Mouse (Mus musculus) limb, embryonic 15.5 days (tissue): Measurements from ENCODE around the gene Trib3. TPM values are rescaled to one million over a fixed set of nuclear protein-coding genes. Genes with fewer than 3 reads are reported as not detected.
"Not testable (repeated sequence)": the region's sequence is repeated elsewhere in the genome, so short reads cannot be mapped to it uniquely, and the experiment has no call there.

Experiments used
- ATAC-seq: fragments of 200-750 bp; cut with Nextera tagmentation; 2 replicates; pipeline ENCODE4 v1.8.0; 2017; ENCODE audit warnings: low read depth, moderate TSS enrichment; ENCODE audit not compliant: insufficient number of reproducible peaks, low FRiP score, low TSS enrichment
- H3K27ac ChIP-seq: fragments of 300-500 bp; sonication (generic); 2 replicates; pipeline ENCODE4 v1.5.1; 2015; ENCODE audit warnings: moderate library complexity, mild to moderate bottlenecking, inconsistent platforms
- H3K27me3 ChIP-seq: fragments of 300-500 bp; sonication (generic); 2 replicates; pipeline ENCODE4 v1.6.1; 2015; ENCODE audit warnings: inconsistent platforms
- H3K36me3 ChIP-seq: fragments of 300-500 bp; sonication (generic); 2 replicates; pipeline ENCODE4 v1.6.1; 2015; ENCODE audit warnings: inconsistent platforms
- H3K4me1 ChIP-seq: fragments of 300-500 bp; sonication (generic); 2 replicates; pipeline ENCODE4 v1.6.1; 2015; ENCODE audit warnings: inconsistent platforms
- H3K4me2 ChIP-seq: fragments of 300-500 bp; sonication (generic); 2 replicates; pipeline ENCODE4 v1.6.1; 2015; ENCODE audit warnings: mild to moderate bottlenecking, inconsistent platforms
- H3K4me3 ChIP-seq: fragments of 300-500 bp; sonication (generic); 2 replicates; pipeline ENCODE4 v1.5.1; 2015; ENCODE audit warnings: mild to moderate bottlenecking, inconsistent platforms
- H3K9ac ChIP-seq: fragments of 300-500 bp; sonication (generic); 2 replicates; pipeline ENCODE4 v1.6.1; 2015; ENCODE audit warnings: inconsistent platforms
- H3K9me3 ChIP-seq: fragments of 300-500 bp; sonication (generic); 2 replicates; pipeline ENCODE4 v1.6.1; 2016; ENCODE audit warnings: inconsistent platforms
- WGBS: fragments of 180-500 bp; shearing (Covaris S2); methylation state at CpG from one replicate; pipeline ENCODE4 v1.1.7; 2015; 5-methylcytosine and 5-hydroxymethylcytosine counted together
- polyA plus RNA-seq: library from polyadenylated mRNA; unstranded; fragments of >200 nt; fragmentation: Nextera tagmentation; extraction: Ambion mirVana; gene quantifications from 2 replicates; pipeline ENCODE4 v1.2.1, GENCODE M21; 2015

The Trib3 gene
- polyA plus RNA-seq, 1 experiment from 2014 or later: 2.9 TPM

DNA sequence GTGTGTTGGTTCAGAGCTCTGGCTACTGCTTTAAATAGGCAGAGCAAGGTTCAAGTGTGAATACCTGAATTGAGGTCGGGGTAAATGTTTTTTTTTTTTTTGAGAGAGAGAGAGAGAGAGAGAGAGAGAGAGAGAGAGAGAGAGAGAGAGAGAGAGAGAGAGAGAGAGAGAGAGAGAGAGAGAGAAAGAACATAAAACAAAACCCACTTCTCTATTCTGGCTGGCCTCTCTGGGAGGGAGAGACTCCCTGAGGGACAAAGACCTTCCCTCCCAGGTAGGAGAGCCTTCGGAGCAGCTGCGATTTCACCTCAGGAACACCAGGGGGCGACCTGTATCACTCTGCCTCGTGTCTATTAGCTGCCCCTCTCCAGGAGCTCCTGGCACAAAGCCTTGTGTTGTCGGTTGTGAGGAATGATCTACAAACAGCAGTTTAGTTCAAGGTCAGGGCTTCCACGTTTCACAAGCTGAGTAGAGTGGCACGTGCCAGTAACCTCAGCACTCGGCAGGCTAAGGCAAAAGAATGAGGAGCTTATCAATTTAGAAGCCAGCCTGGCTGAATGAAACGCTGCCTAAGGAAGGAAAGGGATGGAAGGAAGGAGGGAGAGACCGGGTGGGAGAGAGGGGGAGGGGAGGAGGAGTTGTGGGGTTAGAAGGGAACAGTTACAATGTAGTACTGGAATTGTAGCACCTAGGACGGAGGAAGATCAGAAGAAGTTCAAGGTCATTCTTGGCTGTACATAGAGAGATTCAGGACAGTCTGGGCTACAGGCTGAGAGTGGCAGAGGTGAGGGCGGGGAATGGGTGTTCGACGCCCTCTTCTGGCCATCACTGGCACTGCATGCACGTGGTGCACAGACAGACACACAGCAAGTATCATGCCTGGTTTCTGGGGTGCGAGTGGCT, 19.7 kb upstream of the Trib3 start:
- Histone ChIP-seq H3K9me3 (no peaks in the 10 kb centered on the region), H3K9ac (no peak overlapping the region), H3K4me3 (peak overlapping the region; percentile 23), H3K36me3 (no peaks in the 10 kb centered on the region), H3K27ac (no peak overlapping the region), H3K27me3 (no peaks in the 10 kb centered on the region), H3K4me1 (peaks cover 7% of the 10 kb centered on the region; the same call in 1 of the 2 replicates), H3K4me2 (peak overlapping the region; percentile 47)
- ATAC-seq: peak; percentile 36; the same call in 1 of the 2 replicates
- 10% methylated on average over 17 of the region's 17 CpGs for WGBS

DNA sequence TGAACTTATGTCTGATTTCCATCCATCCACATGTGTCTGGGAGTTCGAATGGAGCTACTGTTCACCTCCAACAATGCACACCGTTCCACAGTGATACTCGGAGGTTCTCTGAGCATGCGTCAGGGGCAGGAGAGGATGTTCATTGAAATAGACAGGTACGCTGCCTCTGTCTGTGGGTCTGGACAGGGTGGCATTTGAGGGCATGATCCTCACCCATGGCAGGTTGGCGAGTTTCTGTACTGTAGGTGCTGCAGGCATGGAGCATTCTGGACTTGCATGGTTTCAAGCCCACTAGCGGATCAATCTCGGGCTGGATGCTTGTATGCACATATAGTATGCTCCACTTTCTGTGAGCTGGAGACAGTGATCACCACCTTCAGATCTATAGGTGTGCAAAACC, 17.4 kb upstream of the Trib3 start:
- no peak overlapping the region for H3K27ac ChIP-seq
- H3K4me1 ChIP-seq: peaks cover 7% of the 10 kb centered on the region; the same call in 1 of the 2 replicates
- no peaks in the 10 kb centered on the region for H3K36me3 ChIP-seq
- no peak overlapping the region for H3K4me3 ChIP-seq
- 86% methylated on average over 8 of the region's 8 CpGs for WGBS
- no peak overlapping the region for H3K4me2 ChIP-seq
- H3K27me3 ChIP-seq: no peaks in the 10 kb centered on the region
- no peak for ATAC-seq
- H3K9ac ChIP-seq: no peak overlapping the region
- no peaks in the 10 kb centered on the region for H3K9me3 ChIP-seq

DNA sequence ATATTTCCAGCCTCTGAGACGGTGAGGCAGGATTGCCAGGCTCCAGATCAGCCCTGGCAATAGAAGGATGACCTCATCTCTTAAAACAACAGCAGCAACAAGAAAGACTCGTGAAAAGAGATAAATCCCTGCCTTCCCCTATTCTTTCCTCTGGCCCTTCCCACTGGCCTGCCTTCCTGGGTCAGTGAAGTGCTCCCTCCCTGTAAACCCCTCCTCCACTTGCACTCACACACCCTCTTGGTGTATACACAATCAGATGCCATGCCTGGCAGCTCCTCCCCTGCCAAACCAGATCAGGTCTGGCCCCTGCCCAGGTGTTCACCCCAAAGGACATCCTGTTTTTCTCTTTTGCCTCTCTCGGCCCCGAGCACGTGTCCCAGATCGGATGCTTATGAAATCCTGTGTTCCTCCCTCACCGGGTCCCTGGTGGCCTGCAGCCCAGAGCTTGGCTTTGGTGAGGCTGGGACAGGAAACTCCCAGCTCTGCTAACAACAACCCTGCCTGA, 16.5 kb upstream of the Trib3 start:
- no peak for ATAC-seq
- no peaks in the 10 kb centered on the region for H3K36me3 ChIP-seq
- no peak overlapping the region for H3K4me3 ChIP-seq
- H3K9me3 ChIP-seq: no peaks in the 10 kb centered on the region
- H3K27me3 ChIP-seq: no peaks in the 10 kb centered on the region
- no peak overlapping the region for H3K4me2 ChIP-seq
- H3K9ac ChIP-seq: no peak overlapping the region
- 33% methylated on average over 7 of the region's 7 CpGs for WGBS
- H3K27ac ChIP-seq: no peak overlapping the region
- H3K4me1 ChIP-seq: peaks cover 7% of the 10 kb centered on the region; the same call in 1 of the 2 replicates

DNA sequence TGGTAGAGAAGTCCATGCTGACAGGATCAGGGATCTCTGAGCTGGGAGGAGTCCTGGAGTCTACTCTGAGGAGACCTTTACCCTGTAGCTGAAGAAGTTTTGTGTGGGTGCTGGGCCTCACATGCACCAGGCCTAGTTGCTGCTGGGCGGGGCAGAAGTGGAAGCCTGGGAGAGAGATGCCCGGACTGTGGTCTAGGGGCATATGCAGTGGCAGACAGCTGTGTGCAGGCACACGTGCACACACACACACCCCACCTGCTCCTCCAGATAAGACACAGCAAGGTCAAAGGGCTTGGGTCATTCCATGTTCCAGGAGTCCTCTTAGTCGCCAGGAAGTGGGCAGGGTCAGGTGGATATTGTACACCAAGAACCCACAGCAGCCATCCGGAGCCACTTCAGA, 15.8 kb upstream of the Trib3 start:
- no peak overlapping the region for H3K9ac ChIP-seq
- no peak for ATAC-seq
- H3K27ac ChIP-seq: no peak overlapping the region
- 66% methylated on average over 5 of the region's 5 CpGs for WGBS
- H3K9me3 ChIP-seq: no peaks in the 10 kb centered on the region
- peaks cover 7% of the 10 kb centered on the region; the same call in 1 of the 2 replicates for H3K4me1 ChIP-seq
- no peaks in the 10 kb centered on the region for H3K27me3 ChIP-seq
- no peak overlapping the region for H3K4me2 ChIP-seq
- H3K36me3 ChIP-seq: no peaks in the 10 kb centered on the region
- H3K4me3 ChIP-seq: no peak overlapping the region

DNA sequence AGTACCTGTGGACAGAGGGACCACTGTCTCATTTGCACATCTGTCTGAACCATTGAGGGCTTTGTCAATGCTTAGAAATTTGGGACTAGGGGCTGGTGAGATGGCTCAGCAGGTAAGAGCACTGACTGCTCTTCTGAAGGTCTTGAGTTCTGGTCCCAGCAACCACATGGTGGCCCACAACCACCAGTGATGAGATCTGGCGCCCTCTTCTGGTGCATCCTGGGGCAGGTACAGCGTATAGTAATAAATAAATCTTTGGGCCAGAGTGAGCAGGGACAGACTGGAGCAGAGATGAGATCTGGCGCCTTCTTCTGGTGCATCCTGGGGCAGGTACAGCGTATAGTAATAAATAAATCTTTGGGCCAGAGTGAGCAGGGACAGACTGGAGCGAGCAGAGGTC, 15.1 kb upstream of the Trib3 start:
- not testable (repeated sequence) for H3K27me3 ChIP-seq, H3K4me3 ChIP-seq, H3K9me3 ChIP-seq, ATAC-seq, H3K9ac ChIP-seq, H3K27ac ChIP-seq, H3K36me3 ChIP-seq, H3K4me1 ChIP-seq, H3K4me2 ChIP-seq
- WGBS: 77% methylated on average over 5 of the region's 5 CpGs

DNA sequence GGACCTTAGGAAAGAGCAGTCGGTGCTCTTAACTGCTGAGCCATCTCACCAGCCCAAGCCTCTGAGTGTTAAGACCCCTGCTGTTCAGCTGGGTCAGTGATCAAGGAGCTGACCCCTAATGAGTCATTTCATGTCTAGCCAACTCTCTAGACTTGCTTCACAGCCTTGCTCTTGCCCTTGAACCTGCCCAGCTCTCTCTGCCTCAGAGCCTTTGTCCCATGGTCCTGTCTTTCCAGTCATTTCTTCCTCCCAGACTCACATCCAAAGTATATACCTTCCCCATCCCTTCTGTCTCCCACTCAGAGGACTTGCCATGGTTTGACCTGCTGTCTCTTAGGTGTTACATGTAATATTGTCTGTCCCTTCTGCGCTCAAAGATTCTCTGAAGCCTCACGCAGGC, 13.4 kb upstream of the Trib3 start:
- Histone ChIP-seq H3K9ac (no peak overlapping the region), H3K27me3 (no peaks in the 10 kb centered on the region), H3K4me3 (no peak overlapping the region), H3K27ac (no peak overlapping the region), H3K9me3 (no peaks in the 10 kb centered on the region), H3K4me1 (no peaks in the 10 kb centered on the region), H3K36me3 (no peaks in the 10 kb centered on the region), H3K4me2 (no peak overlapping the region)
- WGBS: 84% methylated on average over 3 of the region's 3 CpGs
- ATAC-seq: no peak

DNA sequence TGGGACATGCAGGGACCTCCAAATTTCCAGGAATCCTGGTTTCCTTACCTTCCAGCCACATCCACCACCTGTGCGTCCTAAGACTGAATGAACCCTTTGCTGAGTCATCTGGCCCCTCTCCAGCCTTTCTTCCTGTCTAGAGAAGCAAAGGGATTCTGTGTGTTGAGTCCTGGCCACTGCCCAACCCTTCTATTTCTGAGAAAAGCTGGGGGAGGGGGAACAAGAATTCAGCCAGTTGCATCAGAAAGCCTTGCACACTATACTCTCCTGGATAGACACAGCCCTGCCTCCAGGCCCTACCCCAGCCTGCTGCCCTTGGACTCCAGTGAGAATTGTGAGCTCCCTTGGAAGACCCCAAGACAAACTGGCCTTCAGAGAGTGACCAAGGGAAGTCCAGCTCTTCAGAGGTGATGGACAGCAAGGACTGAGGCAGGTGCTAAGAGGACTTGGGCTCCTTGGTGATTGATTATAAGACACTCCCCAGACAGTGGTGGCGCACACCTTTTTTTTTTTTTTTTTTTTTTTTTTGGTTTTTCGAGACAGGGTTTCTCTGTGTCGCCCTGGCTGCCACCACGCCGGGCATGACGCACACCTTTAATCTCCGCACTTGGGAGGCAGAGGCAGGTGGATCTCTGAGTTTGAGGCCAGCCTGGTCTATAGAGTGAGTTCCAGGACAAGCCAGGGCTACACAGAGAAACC, 6.2 kb upstream of the Trib3 start:
- 81% methylated on average over 8 of the region's 8 CpGs for WGBS
- no peak overlapping the region for H3K9ac ChIP-seq

DNA sequence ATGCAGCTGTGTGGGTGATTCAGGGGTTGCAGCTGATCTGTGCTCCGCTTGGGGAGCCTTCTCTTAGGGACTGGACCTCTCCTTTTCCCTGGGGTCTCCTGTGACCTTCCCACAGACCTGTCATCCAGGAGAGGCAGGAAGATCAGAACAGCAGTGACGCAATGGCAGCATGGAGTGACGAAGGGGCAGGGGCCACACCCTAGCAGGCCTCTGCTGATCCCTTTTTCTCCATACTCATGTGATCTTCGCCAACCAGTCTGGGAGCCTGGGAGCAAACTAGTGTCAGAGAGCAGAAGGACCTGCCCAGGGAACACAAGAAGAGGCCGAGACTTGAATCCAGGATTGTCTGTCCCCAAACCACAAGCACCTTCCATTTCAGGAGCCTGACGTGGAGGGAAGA, 5.4 kb upstream of the Trib3 start:
- no peak for ATAC-seq
- Histone ChIP-seq H3K27me3 (no peaks in the 10 kb centered on the region), H3K4me3 (no peak overlapping the region), H3K4me2 (no peak overlapping the region), H3K4me1 (peaks cover 10% of the 10 kb centered on the region), H3K27ac (no peak overlapping the region), H3K36me3 (no peaks in the 10 kb centered on the region), H3K9ac (no peak overlapping the region), H3K9me3 (no peaks in the 10 kb centered on the region)
- WGBS: 73% methylated on average over 6 of the region's 6 CpGs

More for the DNA sequence above, 6.2 kb upstream of the Trib3 start:
- Histone ChIP-seq H3K4me3 (no peak overlapping the region), H3K27me3 (no peaks in the 10 kb centered on the region), H3K9me3 (no peaks in the 10 kb centered on the region), H3K36me3 (no peaks in the 10 kb centered on the region), H3K4me1 (peaks cover 5% of the 10 kb centered on the region; the same call in 1 of the 2 replicates), H3K27ac (no peak overlapping the region), H3K4me2 (no peak overlapping the region)
- ATAC-seq: no peak

DNA sequence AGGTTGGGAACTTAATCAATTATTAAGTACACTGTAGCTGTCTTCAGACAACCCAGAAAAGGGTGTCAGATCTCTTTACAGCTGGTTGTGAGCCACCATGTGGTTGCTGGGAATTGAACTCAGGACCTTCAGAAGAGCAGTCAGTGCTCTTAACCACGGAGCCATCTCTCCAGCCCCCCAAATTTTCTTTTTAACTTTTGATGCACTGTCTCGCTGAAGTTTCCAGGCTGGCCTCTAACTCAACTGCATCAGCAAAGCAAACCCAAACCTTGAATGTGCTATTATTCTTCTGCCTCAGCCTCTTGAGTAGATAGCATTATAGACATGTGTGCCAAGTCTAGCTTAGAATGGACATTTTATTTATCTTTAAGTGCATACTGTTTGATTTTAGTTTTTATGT, 3.9 kb upstream of the Trib3 start:
- no peak for ATAC-seq
- no peaks in the 10 kb centered on the region for H3K27me3 ChIP-seq
- no peaks in the 10 kb centered on the region for H3K9me3 ChIP-seq
- H3K4me2 ChIP-seq: no peak overlapping the region
- no peak overlapping the region for H3K27ac ChIP-seq
- H3K4me1 ChIP-seq: peaks cover 21% of the 10 kb centered on the region
- H3K36me3 ChIP-seq: no peaks in the 10 kb centered on the region
- 75% methylated on average over 2 of the region's 2 CpGs for WGBS
- H3K4me3 ChIP-seq: no peak overlapping the region
- H3K9ac ChIP-seq: no peak overlapping the region

DNA sequence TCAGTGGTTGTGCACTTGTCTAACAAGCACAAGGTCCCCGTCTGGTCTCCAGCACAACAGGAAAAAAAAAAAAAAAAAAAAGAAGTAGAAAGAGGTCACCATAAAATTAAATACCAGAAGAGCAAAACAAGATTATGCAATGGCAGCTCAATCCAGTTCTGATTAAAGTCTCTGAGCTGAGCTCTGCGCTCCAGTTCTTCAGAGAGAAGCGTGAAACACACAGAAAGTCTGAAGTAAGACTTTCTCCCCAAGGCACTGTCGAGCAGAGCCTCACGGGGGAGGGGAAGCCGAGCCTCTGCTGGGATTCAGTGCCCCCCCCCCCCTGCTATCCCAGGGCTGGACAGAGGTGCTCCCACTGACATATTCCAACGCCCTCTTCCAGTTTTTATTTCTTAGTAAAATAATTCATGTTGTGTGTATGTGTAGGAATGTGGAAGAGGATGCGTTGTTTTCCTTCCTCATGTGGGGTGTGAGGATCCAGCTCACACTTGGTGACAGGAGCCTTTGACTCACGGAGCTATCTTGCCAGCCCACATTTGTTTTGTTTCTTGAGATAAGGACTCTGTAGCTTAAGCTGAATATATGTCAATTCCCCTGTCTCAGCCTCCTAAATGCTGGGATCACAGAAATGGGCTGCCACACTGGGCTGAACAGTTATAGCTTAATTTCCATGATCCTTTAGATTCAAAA, 3.1 kb upstream of the Trib3 start:
- Histone ChIP-seq H3K4me2 (no peak overlapping the region), H3K27me3 (no peaks in the 10 kb centered on the region), H3K27ac (no peak overlapping the region), H3K36me3 (no peaks in the 10 kb centered on the region), H3K4me3 (no peak overlapping the region), H3K4me1 (peaks cover 21% of the 10 kb centered on the region), H3K9me3 (no peaks in the 10 kb centered on the region), H3K9ac (no peak overlapping the region)
- ATAC-seq: no peak
- WGBS: 46% methylated on average over 9 of the region's 9 CpGs

DNA sequence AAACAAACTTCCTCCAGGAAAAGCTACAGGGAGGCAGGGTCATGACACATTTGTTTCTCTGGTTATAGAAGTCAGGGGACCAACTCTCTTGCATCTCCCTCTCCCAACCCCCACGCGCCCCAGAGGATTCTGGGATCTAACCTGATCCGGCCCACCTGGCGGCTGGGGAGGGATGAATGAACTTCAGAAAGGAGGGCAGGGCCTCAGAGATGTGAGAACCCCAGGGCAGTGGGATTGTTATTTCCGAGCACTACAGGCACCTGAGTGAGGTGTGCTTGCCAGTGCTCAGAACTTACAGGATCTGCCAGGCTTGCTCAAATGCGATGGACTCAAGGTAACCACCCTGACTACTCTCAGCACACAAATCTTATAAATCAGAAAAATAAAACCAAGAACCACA, 1.6 kb upstream of the Trib3 start:
- Histone ChIP-seq H3K27ac (no peak overlapping the region), H3K9ac (no peak overlapping the region), H3K9me3 (no peaks in the 10 kb centered on the region), H3K27me3 (no peaks in the 10 kb centered on the region), H3K4me3 (no peak overlapping the region), H3K4me2 (no peak overlapping the region), H3K36me3 (no peaks in the 10 kb centered on the region), H3K4me1 (peaks cover 21% of the 10 kb centered on the region)
- WGBS: 59% methylated on average over 6 of the region's 6 CpGs
- ATAC-seq: no peak

DNA sequence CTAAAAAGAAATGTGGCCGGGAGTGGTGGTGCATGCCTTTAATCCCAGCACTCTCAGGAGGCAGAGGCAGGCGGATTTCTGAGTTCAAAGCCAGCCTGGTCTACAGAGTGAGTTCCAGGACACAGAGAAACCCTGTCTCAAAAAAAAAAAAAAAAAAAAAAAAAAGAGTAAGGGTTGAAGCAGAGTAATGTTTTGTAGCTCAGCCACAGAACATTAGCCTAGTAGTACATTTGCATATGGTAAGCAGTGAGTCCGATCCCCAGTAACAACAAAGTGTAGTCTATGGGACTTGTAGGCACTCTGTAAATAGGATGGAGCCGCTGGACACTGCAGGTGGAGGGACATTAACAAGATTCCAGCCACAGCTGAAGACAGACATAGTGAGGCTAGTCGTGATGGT, 1.1 kb upstream of the Trib3 start:
- no peak overlapping the region for H3K27ac ChIP-seq
- no peaks in the 10 kb centered on the region for H3K9me3 ChIP-seq
- 69% methylated on average over 5 of the region's 5 CpGs for WGBS
- H3K4me3 ChIP-seq: no peak overlapping the region
- peaks cover 19% of the 10 kb centered on the region for H3K4me1 ChIP-seq
- H3K4me2 ChIP-seq: no peak overlapping the region
- H3K36me3 ChIP-seq: no peaks in the 10 kb centered on the region
- no peak overlapping the region for H3K9ac ChIP-seq
- no peak for ATAC-seq
- no peaks in the 10 kb centered on the region for H3K27me3 ChIP-seq
